In the genomic region with DNA sequence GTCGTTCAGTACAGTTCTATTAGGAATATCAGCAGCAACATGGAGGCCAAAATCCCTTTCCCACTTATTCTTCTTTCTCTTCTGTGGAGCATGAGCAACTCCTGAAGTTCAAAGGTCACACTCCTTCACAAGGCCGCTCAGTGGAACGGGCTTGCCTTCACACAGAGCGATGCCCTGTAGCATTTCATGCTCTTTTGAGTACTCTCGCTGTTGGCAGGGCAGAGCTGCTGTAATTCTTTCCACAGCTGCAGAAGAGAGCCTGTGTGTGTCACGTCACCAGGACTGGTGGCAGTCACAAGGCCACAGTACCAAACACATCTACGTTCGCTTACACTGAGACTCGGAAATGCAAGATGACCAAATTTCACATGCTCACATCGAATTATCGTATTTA, we compare ENCODE assay signal across 11 mouse cellular contexts. TPM values are rescaled to one million over a fixed set of nuclear protein-coding genes. Genes with fewer than 3 reads are reported as not detected.
DNase-seq lines count a peak whose midpoint lies in the region; ATAC-seq and TF ChIP-seq lines count a peak whose summit lies in the region.
"Had no signal": no experiment of that assay in that cellular context is flagged by ENCODE, and none has a peak within 500 bp of the region (broad histone marks: within the 10 kb centered on the region; RNA-seq: fewer than 3 reads in every experiment).

No protein-coding gene starts in this region.

- H3K27me3 ChIP-seq in heart, embryonic 16.5 days (ENCODE audit: control insufficient read depth, insufficient read depth, low read length), result no peaks in the 10 kb centered on the region
- H3K27me3 ChIP-seq in intestine, embryonic 15.5 days (replicated peaks), result no peaks in the 10 kb centered on the region
- no peaks in the 10 kb centered on the region for H3K27me3 ChIP-seq in stomach, embryonic 16.5 days (ENCODE audit: control insufficient read depth, insufficient read depth, low read length)

- H3K36me3 ChIP-seq in heart, embryonic 16.5 days (ENCODE audit: control insufficient read depth, insufficient read depth), result no peaks in the 10 kb centered on the region
- no peaks in the 10 kb centered on the region for H3K36me3 ChIP-seq in intestine, embryonic 15.5 days
- H3K36me3 ChIP-seq in stomach, embryonic 16.5 days (ENCODE audit: control insufficient read depth, insufficient read depth, low read length), result no peaks in the 10 kb centered on the region

- H3K27ac ChIP-seq in heart, embryonic 16.5 days (ENCODE audit: low read length), result peak overlapping the region; percentile 31; the same call in 1 of the 2 replicates
- peak overlapping the region; percentile 52; the same call in 1 of the 2 replicates for H3K27ac ChIP-seq in intestine, embryonic 15.5 days
- peak overlapping the region; percentile 74 for H3K27ac ChIP-seq in stomach, embryonic 16.5 days (ENCODE audit: low read length)

- no peak for TF ChIP-seq POLR2A in lung, adult 2 months (IDR thresholded peaks at IDR 0.05; ENCODE audit: borderline replicate concordance, extremely low read depth, low read depth, low read length)

- intact Hi-C loops in heart, postnatal 14 days (cut with DNase I), result no loop called here

- no peak for TF ChIP-seq CTCF in lung, adult 2 months (IDR thresholded peaks at IDR 0.05; ENCODE audit: insufficient read depth, low read length)

- WGBS in heart, embryonic 16.5 days, result 69% methylated on average over 11 of the region's 11 CpGs
- 72% methylated on average over 11 of the region's 11 CpGs for WGBS in lung, adult 2 months
- 56% methylated on average over 11 of the region's 11 CpGs for WGBS in intestine, embryonic 15.5 days
- 49% methylated on average over 11 of the region's 11 CpGs for WGBS in stomach, embryonic 16.5 days

- ATAC-seq in heart, embryonic 16.5 days (replicated peaks; ENCODE audit: extremely low read depth, insufficient read depth, low FRiP score), result no peak
- ATAC-seq in intestine, embryonic 15.5 days, result no peak
- ATAC-seq in stomach, embryonic 16.5 days (ENCODE audit: insufficient read depth, low FRiP score), result peak; percentile 24; the same call in 1 of the 2 replicates

- H3K9ac ChIP-seq in heart, embryonic 16.5 days (ENCODE audit: low read length), result no peak overlapping the region
- no peak overlapping the region for H3K9ac ChIP-seq in intestine, embryonic 15.5 days
- no peak overlapping the region for H3K9ac ChIP-seq in stomach, embryonic 16.5 days (ENCODE audit: low read length)

- peaks cover 12% of the 10 kb centered on the region for H3K4me1 ChIP-seq in heart, embryonic 16.5 days (ENCODE audit: control insufficient read depth, insufficient read depth, low read length)
- H3K4me1 ChIP-seq in lung, adult 2 months (ENCODE audit: control insufficient read depth, insufficient read depth, low read length), result no peaks in the 10 kb centered on the region
- H3K4me1 ChIP-seq in intestine, embryonic 15.5 days (replicated peaks), result peaks cover 17% of the 10 kb centered on the region; the same call in 1 of the 2 replicates
- H3K4me1 ChIP-seq in stomach, embryonic 16.5 days (ENCODE audit: control insufficient read depth, insufficient read depth, low read length), result peaks cover 11% of the 10 kb centered on the region

- DNase-seq in heart, postnatal 14 days, result no peak
- peak; percentile 14 for DNase-seq in lung, postnatal 10 days
- DNase-seq in lung, adult 2 months, result no peak
- DNase-seq in liver, result no peak
- DNase-seq: cerebellum, adult 8-10 months; thymus, postnatal 4 days had no signal

- H3K9me3 ChIP-seq in heart, embryonic 16.5 days (replicated peaks; ENCODE audit: control insufficient read depth, low read length), result no peaks in the 10 kb centered on the region
- H3K9me3 ChIP-seq in intestine, embryonic 15.5 days, result no peaks in the 10 kb centered on the region
- no peaks in the 10 kb centered on the region for H3K9me3 ChIP-seq in stomach, embryonic 16.5 days (replicated peaks; ENCODE audit: control insufficient read depth, low read length)

- H3K4me3 ChIP-seq in heart, embryonic 16.5 days (ENCODE audit: low read length), result no peak overlapping the region
- no peak overlapping the region for H3K4me3 ChIP-seq in lung, adult 2 months (replicated peaks; ENCODE audit: extremely low read depth, low read depth, low read length)
- no peak overlapping the region for H3K4me3 ChIP-seq in intestine, embryonic 15.5 days (replicated peaks)
- no peak overlapping the region for H3K4me3 ChIP-seq in stomach, embryonic 16.5 days (replicated peaks; ENCODE audit: low read length)

- H3K4me2 ChIP-seq in heart, embryonic 16.5 days (ENCODE audit: low read depth, low read length), result no peak overlapping the region
- no peak overlapping the region for H3K4me2 ChIP-seq in intestine, embryonic 15.5 days (replicated peaks)
- no peak overlapping the region for H3K4me2 ChIP-seq in stomach, embryonic 16.5 days (ENCODE audit: low read depth, low read length)
- H3K4me2 ChIP-seq: midbrain, embryonic 11.5 days had no signal

RNA-seq across cellular contexts. Expression of a gene that starts 21.2 kb away (rescaled TPM):
- polyA plus RNA-seq in heart, embryonic 16.5 days (2015; fragmentation: Nextera tagmentation; extraction: Ambion mirVana), result 0.76 and 0.90 TPM in 2 replicates
- total RNA-seq in heart, postnatal 14 days (2021), result under 1 TPM; 0.29 TPM
- polyA plus RNA-seq in lung, adult 2 months (2012; rRNA removed), result 0.40 and 1.1 TPM in 2 replicates
- polyA plus RNA-seq in intestine, embryonic 15.5 days (2015; fragmentation: Nextera tagmentation; extraction: Ambion mirVana), result 2.2 and 2.5 TPM in 2 replicates
- polyA plus RNA-seq in stomach, embryonic 16.5 days (2015; fragmentation: Nextera tagmentation; extraction: Ambion mirVana), result 0.95 and 2.1 TPM in 2 replicates
- total RNA-seq: neutrophil, adult 5-6 weeks had no signal
